Mouse (Mus musculus): ENCODE results near the gene Sfmbt1.

DNA sequence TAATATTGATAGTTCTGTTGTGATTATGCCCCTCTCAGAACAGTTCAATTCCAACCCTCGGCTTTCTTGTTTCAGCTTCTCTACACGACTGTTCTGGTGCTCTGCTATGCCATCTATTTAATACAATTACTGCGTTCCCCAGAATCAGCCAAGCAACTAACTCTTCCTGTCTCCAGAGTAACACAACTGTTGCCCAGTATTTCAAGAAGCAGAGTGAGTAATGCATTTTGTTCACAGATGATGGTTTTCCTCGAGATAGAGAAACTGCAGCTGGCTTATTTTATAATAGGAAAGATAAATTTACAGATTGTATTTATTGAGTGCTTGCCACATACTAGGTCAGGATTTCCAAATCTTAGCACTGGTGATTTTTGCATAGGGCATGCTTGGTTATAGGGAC is 48.0 kb upstream of the Sfmbt1 start:
- TF ChIP-seq CTCF (IDR thresholded peaks at IDR 0.05; ENCODE audit: borderline replicate concordance, control insufficient read depth, extremely low read depth, insufficient read depth, low read length, poor library complexity) (no peak), POLR2A (IDR thresholded peaks at IDR 0.05; ENCODE audit: control insufficient read depth, extremely low read depth, insufficient read depth, low read length, poor library complexity) (no peak)

Measured in thymus, adult 2 months (tissue).